Mouse (Mus musculus): Measurements from ENCODE around the gene Rpl12.

GRCm38 (mm10) chr2:32912210-32912804, 49.1 kb upstream of the Rpl12 start:
- TF ChIP-seq TAL1 (IDR thresholded peaks at IDR 0.05; ENCODE audit: low read length) (no peak), GATA1 (IDR thresholded peaks at IDR 0.05; ENCODE audit: low read length) (no peak)

All from erythroblast, embryonic 14.5 days (primary cell).